Mouse (Mus musculus) limb, embryonic 14.5 days (tissue): ENCODE data around the gene Deup1. TPM values are rescaled to one million over a fixed set of nuclear protein-coding genes. Genes with fewer than 3 reads are reported as not detected.

ENCODE experiments used
- ATAC-seq: fragments of 200-750 bp; cut with Nextera tagmentation; 2 replicates; pipeline ENCODE4 v1.8.0; 2017; ENCODE audit warnings: low read depth, moderate number of reproducible peaks, moderate TSS enrichment; ENCODE audit not compliant: low FRiP score
- DNase-seq: peaks from one replicate; pipeline ENCODE4 v3.0.0-alpha.2; 2015; ENCODE audit warnings: low spot score
- H3K27ac ChIP-seq: fragments of 300-500 bp; sonication (generic); replicated peaks from 2 replicates; pipeline ENCODE4 v1.5.1; 2014; ENCODE audit warnings: low read depth, mild to moderate bottlenecking, low read length, moderate library complexity, mixed read lengths
- H3K27me3 ChIP-seq: fragments of 300-500 bp; sonication (generic); 2 replicates; pipeline ENCODE4 v1.6.1; 2014; ENCODE audit warnings: low read length, mixed read lengths; ENCODE audit not compliant: control insufficient read depth, insufficient read depth
- H3K36me3 ChIP-seq: fragments of 300-500 bp; sonication (generic); 2 replicates; pipeline ENCODE4 v1.6.1; 2014; ENCODE audit warnings: mild to moderate bottlenecking, low read length, moderate library complexity, mixed read lengths; ENCODE audit not compliant: control insufficient read depth, insufficient read depth
- H3K4me1 ChIP-seq: fragments of 300-500 bp; sonication (generic); 2 replicates; pipeline ENCODE4 v1.6.1; 2014; ENCODE audit warnings: antibody characterized with exemption, low read length, mixed read lengths; ENCODE audit not compliant: control insufficient read depth, insufficient read depth
- H3K4me2 ChIP-seq: fragments of 300-500 bp; sonication (generic); replicated peaks from 2 replicates; pipeline ENCODE4 v1.6.1; 2014; ENCODE audit warnings: low read depth, mild to moderate bottlenecking, low read length, moderate library complexity; ENCODE audit not compliant: severe bottlenecking
- H3K4me3 ChIP-seq: fragments of 300-500 bp; sonication (generic); replicated peaks from 2 replicates; pipeline ENCODE4 v1.5.1; 2014; ENCODE audit warnings: low read length
- H3K9ac ChIP-seq: fragments of 300-500 bp; sonication (generic); 2 replicates; pipeline ENCODE4 v1.6.1; 2014; ENCODE audit warnings: mild to moderate bottlenecking, low read depth, low read length, moderate library complexity; ENCODE audit not compliant: severe bottlenecking
- H3K9me3 ChIP-seq: fragments of 300-500 bp; sonication (generic); 2 replicates; pipeline ENCODE4 v1.6.1; 2016; ENCODE audit warnings: low read length; ENCODE audit not compliant: control insufficient read depth
- POLR2A ChIP-seq: fragments of 200-500 bp; IDR thresholded peaks from 2 replicates; pipeline ENCODE4 v1.8.0; 2012; ENCODE audit warnings: inconsistent platforms, mild to moderate bottlenecking, moderate library complexity, borderline replicate concordance; ENCODE audit not compliant: insufficient read depth, insufficient read length; ENCODE audit errors: extremely low read depth
- WGBS: fragments of 180-500 bp; shearing (Covaris S2); extraction: QIAGEN DNeasy Blood & Tissue Kit; methylation state at CpG from one replicate; pipeline ENCODE4 v1.1.7; 2014; 5-methylcytosine and 5-hydroxymethylcytosine counted together
- polyA plus RNA-seq, 2 experiments: library from polyadenylated mRNA; depleted of rRNA in 1 of 2; stranded (reverse) in 1 of 2; unstranded in 1 of 2; fragments of >200 nt; fragmentation: Nextera tagmentation in 1 of 2; extraction: Ambion mirVana in 1 of 2; gene quantifications; 2 replicates each; pipeline versions ENCODE4 v1.2.1 to v1.2.3; 2012 to 2014

Gene Deup1
- polyA plus RNA-seq, 2 experiments = 0.10 TPM; not detected in 1

DNA sequence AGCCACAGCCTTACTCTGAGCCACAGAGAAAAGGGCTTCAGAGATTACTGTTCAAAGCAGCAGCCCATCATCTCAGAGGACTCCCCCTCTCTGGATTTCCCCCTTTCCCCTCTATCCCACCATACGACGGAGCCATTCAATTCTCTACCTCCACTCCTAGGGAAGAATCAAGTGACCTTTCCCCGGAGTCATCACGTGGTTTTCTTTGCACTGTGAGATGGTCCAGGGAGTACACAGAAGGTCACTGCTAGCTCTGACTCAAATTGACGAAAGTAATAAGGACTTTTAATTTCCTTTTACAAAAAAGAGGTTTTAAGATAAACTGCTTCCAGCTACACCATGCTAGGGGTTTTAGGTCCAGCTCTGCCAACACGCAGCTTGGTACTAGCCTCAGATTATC is 31.3 kb upstream of the Deup1 start:
- no peak for ATAC-seq
- H3K9me3 ChIP-seq = no peaks in the 10 kb centered on the region
- no peaks in the 10 kb centered on the region for H3K27me3 ChIP-seq
- H3K4me1 ChIP-seq = no peaks in the 10 kb centered on the region
- DNase-seq = no peak
- H3K9ac ChIP-seq = no peak overlapping the region
- H3K36me3 ChIP-seq = no peaks in the 10 kb centered on the region
- no peak overlapping the region for H3K4me3 ChIP-seq
- no peak for TF ChIP-seq POLR2A
- H3K27ac ChIP-seq = no peak overlapping the region
- 76% methylated on average over 6 of the region's 6 CpGs for WGBS
- no peak overlapping the region for H3K4me2 ChIP-seq

DNA sequence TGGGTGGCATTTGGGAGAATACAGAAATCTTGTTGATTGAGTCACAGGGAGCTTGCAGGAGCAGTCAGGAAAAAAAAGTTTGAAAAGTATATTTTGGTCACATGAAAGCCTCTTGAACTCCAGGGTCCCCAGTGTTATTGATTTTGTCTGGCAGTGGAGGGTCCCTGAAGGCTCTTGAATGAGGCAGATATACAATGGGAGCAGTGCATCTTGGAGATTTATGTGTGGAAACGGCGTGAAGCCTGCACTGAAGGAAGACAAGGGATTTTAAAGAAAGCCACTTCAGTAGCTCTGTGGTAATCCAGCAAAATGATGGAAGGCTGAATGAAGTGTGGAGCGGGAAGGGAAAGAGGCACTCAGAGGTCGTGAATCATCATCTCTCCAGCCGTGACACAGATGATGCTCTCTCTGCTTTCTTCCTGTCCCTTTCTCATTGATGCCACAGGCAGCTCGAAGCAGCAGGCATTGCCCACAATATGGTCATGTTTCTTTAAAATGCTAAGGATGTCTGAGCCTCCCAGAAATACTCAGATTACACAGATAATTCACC is 30.6 kb upstream of the Deup1 start:
- Histone ChIP-seq H3K36me3 (no peaks in the 10 kb centered on the region), H3K27ac (no peak overlapping the region), H3K4me1 (no peaks in the 10 kb centered on the region), H3K27me3 (no peaks in the 10 kb centered on the region), H3K4me3 (no peak overlapping the region), H3K9me3 (no peaks in the 10 kb centered on the region), H3K4me2 (no peak overlapping the region), H3K9ac (no peak overlapping the region)
- no peak for DNase-seq
- 59% methylated on average over 6 of the region's 6 CpGs for WGBS
- TF ChIP-seq POLR2A = no peak
- no peak for ATAC-seq

DNA sequence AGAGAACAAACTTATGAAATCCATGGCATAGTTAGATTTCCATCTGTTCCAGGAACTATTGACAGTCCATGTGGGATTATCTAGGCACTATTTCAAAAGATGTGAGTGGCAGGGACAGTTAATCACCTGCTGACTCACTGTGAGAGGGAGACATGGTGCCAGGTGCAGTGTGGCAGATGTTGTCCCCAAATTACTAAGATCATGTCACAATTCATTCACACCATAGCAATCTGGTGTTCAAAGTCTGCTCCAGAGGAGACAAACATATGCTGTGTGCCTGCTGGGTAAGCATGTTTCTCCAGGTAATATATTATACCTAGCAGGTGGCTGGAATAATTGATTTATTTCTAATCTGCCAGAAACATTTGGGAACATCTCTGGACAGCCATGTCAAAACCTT is 25.3 kb upstream of the Deup1 start:
- ATAC-seq (no peak), DNase-seq (no peak)
- no peaks in the 10 kb centered on the region for H3K4me1 ChIP-seq
- H3K36me3 ChIP-seq = no peaks in the 10 kb centered on the region
- no peak for TF ChIP-seq POLR2A
- H3K9me3 ChIP-seq = no peaks in the 10 kb centered on the region
- H3K4me2 ChIP-seq = no peak overlapping the region
- H3K9ac ChIP-seq = no peak overlapping the region
- no peak overlapping the region for H3K27ac ChIP-seq
- no peaks in the 10 kb centered on the region for H3K27me3 ChIP-seq
- no peak overlapping the region for H3K4me3 ChIP-seq

DNA sequence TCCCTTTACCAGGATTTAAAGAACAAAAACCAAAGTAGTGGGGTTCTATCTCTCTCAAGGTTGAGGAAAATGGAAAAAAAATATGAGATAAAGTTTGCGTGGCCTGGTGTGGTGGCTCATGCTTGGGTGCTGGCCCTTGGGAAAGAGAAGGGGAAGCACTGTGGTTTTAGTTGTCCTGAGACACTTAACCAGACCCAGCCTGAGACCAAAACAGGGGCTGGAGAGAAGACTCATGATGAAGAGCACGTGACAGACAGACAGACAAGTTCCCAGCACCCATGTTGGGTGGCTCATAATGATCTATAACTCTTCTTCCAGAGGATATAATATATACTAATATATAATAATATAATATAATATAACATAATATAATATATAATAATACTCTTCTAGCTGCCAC is 22.2 kb upstream of the Deup1 start:
- 92% methylated on average over 2 of the region's 2 CpGs for WGBS
- no peak overlapping the region for H3K4me3 ChIP-seq
- H3K27me3 ChIP-seq = no peaks in the 10 kb centered on the region
- no peaks in the 10 kb centered on the region for H3K9me3 ChIP-seq
- DNase-seq = no peak
- H3K9ac ChIP-seq = no peak overlapping the region
- no peaks in the 10 kb centered on the region for H3K4me1 ChIP-seq
- H3K27ac ChIP-seq = no peak overlapping the region
- H3K36me3 ChIP-seq = no peaks in the 10 kb centered on the region
- no peak overlapping the region for H3K4me2 ChIP-seq
- ATAC-seq = no peak
- TF ChIP-seq POLR2A = no peak

DNA sequence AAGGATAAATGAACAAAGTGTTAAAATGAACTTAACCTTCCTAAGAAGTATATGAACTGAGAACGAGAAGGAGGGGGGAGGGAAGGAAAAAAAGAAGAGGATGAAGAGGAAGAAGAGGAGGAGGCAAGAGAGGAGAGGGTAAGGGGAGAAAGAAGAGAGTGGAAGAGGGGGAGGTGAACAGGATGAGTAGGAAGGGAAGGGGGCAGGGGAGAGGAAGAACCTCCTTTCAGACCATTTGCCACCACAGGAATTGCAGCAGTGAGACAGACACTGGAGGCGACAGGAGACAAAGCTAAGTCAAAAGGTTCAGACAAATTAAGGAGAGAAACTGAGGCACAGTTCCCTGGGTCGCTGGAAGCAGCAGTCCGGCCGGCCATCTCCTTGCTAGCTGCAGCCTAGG is 349 bp downstream of the Deup1 start:
- Histone ChIP-seq H3K27me3 (0 out of 2 replicates have a peak, but pooled peaks cover 3% of the 10 kb centered on the region), H3K4me2 (peak overlapping the region; percentile 56), H3K9me3 (no peaks in the 10 kb centered on the region), H3K4me1 (peaks cover 7% of the 10 kb centered on the region), H3K4me3 (peak overlapping the region; percentile 30), H3K9ac (peak overlapping the region; percentile 41; the same call in 1 of the 2 replicates), H3K27ac (no peak overlapping the region), H3K36me3 (no peaks in the 10 kb centered on the region)
- TF ChIP-seq POLR2A = no peak
- WGBS = 25% methylated on average over 5 of the region's 5 CpGs
- ATAC-seq (no peak), DNase-seq (no peak)

DNA sequence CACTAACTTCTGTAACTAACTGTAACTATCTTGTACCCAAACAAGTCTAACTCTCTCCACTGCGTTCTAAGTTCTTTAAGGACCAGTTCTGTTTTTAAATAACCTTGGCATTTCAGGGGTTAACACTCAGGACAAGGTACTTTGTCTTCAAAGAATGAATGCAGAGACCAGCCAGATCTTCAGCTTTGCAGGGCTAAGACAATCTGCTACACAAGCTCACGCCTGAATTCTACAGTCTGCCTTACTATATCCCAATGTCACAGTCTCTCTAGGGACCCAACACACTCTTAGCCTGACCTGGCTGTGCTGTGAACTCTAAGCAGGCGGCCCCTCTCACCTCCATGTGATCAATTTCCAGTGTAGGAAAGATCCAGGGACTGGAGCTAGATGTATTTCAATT is 3.0 kb downstream of the Deup1 start:
- Histone ChIP-seq H3K4me3 (no peak overlapping the region), H3K36me3 (no peaks in the 10 kb centered on the region), H3K27ac (no peak overlapping the region), H3K4me2 (no peak overlapping the region), H3K4me1 (peaks cover 7% of the 10 kb centered on the region), H3K27me3 (0 out of 2 replicates have a peak, but pooled peaks cover 3% of the 10 kb centered on the region), H3K9ac (no peak overlapping the region), H3K9me3 (no peaks in the 10 kb centered on the region)
- DNase-seq (no peak), ATAC-seq (no peak)
- TF ChIP-seq POLR2A = no peak
- 68% methylated on average over 3 of the region's 3 CpGs for WGBS
